Mouse (Mus musculus) heart, adult 2 months (tissue): ENCODE measurements around the gene Ppt2. TPM values are rescaled to one million over a fixed set of nuclear protein-coding genes. Genes with fewer than 3 reads are reported as not detected.

ENCODE experiments used
- DNase-seq, 2 experiments: peaks; one replicate each; pipeline ENCODE4 v3.0.0; 2021
- H3K27ac ChIP-seq: fragments of 200-600 bp; 2 replicates; pipeline ENCODE4 v1.8.1; 2022
- H3K27me3 ChIP-seq: fragments of 200-500 bp; 2 replicates; pipeline ENCODE4 v1.6.1; 2012; ENCODE audit warnings: mild to moderate bottlenecking, low read length, inconsistent platforms, mixed read lengths; ENCODE audit not compliant: control insufficient read depth, insufficient read depth
- H3K36me3 ChIP-seq: fragments of 200-500 bp; 2 replicates; pipeline ENCODE4 v1.6.1; 2012; ENCODE audit warnings: low read length, inconsistent platforms; ENCODE audit not compliant: control insufficient read depth, insufficient read depth
- H3K4me1 ChIP-seq: fragments of 200-500 bp; 2 replicates; pipeline ENCODE4 v1.6.1; 2011; ENCODE audit warnings: low read length; ENCODE audit not compliant: control insufficient read depth, insufficient read depth
- H3K4me3 ChIP-seq: fragments of 200-600 bp; 2 replicates; pipeline ENCODE4 v1.8.1; 2022
- H3K79me2 ChIP-seq: fragments of 200-500 bp; replicated peaks from 2 replicates; pipeline ENCODE4 v1.6.1; 2012; ENCODE audit warnings: mild to moderate bottlenecking, inconsistent platforms, low read length, moderate library complexity, mixed read lengths; ENCODE audit not compliant: control insufficient read depth, insufficient read depth
- H3K9ac ChIP-seq: fragments of 200-500 bp; 2 replicates; pipeline ENCODE4 v1.6.1; 2012; ENCODE audit warnings: low read depth, mild to moderate bottlenecking, control low read depth, inconsistent platforms, low read length, mixed read lengths
- CTCF ChIP-seq: fragments of 200-600 bp; IDR thresholded peaks from 2 replicates; pipeline ENCODE4 v1.8.1; 2022; ENCODE audit warnings: antibody characterized with exemption, mild to moderate bottlenecking, moderate library complexity
- EP300 ChIP-seq: fragments of 200-500 bp; IDR thresholded peaks from 2 replicates; pipeline ENCODE4 v1.6.1; 2011; ENCODE audit warnings: low read depth, low read length, control low read depth; ENCODE audit not compliant: insufficient read depth
- POLR2A ChIP-seq: fragments of 200-500 bp; IDR thresholded peaks from 2 replicates; pipeline ENCODE4 v1.6.1; 2011; ENCODE audit warnings: mild to moderate bottlenecking, low read depth, low read length, control low read depth; ENCODE audit not compliant: insufficient read depth
- WGBS: fragments of 180-500 bp; shearing (Covaris S2); methylation state at CpG from one replicate; pipeline ENCODE4 v1.1.7; 2018; 5-methylcytosine and 5-hydroxymethylcytosine counted together
- intact Hi-C: fragments of 180-260 bp; cut with DNase I; formaldehyde crosslinking; loops from one replicate; pipeline ENCODE4 v1.15.1; 2025
- polyA plus RNA-seq: library from polyadenylated mRNA; depleted of rRNA; stranded (reverse); fragments of >200 nt; gene quantifications from 2 replicates; pipeline ENCODE4 v1.2.3, GENCODE M21; 2012
- total RNA-seq, 2 experiments: library from RNA; stranded (reverse); gene quantifications; 2 replicates each; pipeline ENCODE4 v1.2.3; 2021

Gene Ppt2
- total and polyA plus RNA-seq, 3 experiments = 50.5 to 63.9 (median 53.0) TPM

- no peak overlapping the region for H3K4me3 ChIP-seq
- WGBS = 84% methylated on average over 7 of the region's 7 CpGs
- intact Hi-C loops = no loop called here
- no peak overlapping the region for H3K9ac ChIP-seq
- H3K79me2 ChIP-seq = no peaks in the 10 kb centered on the region
- peaks cover 18% of the 10 kb centered on the region for H3K27me3 ChIP-seq
- no peak overlapping the region for H3K27ac ChIP-seq
- no peak for TF ChIP-seq CTCF
- no peak for TF ChIP-seq EP300
- no peak for TF ChIP-seq POLR2A
- H3K4me1 ChIP-seq = peaks cover 2% of the 10 kb centered on the region; the same call in 1 of the 2 replicates
- H3K36me3 ChIP-seq = no peaks in the 10 kb centered on the region
- DNase-seq = no peak
Measured at GRCm38 (mm10) chr17:34673139-34673538, 44.8 kb upstream of the Ppt2 start.

- Histone ChIP-seq H3K27ac (no peak overlapping the region), H3K4me3 (no peak overlapping the region), H3K9ac (peak overlapping the region; percentile 7; the same call in 1 of the 2 replicates), H3K36me3 (no peaks in the 10 kb centered on the region), H3K79me2 (no peaks in the 10 kb centered on the region), H3K27me3 (peaks cover 18% of the 10 kb centered on the region), H3K4me1 (peaks cover 2% of the 10 kb centered on the region; the same call in 1 of the 2 replicates)
- no peak for DNase-seq
- intact Hi-C loops = no loop called here
- TF ChIP-seq EP300 (no peak), CTCF (no peak), POLR2A (no peak)
- WGBS = 41% methylated on average over 49 of the region's 49 CpGs
Measured at GRCm38 (mm10) chr17:34672246-34672792, 44.0 kb upstream of the Ppt2 start.

GRCm38 (mm10) chr17:34671151-34672066 lies 43.1 kb upstream of the Ppt2 start:
- H3K4me1 ChIP-seq = peaks cover 2% of the 10 kb centered on the region; the same call in 1 of the 2 replicates
- intact Hi-C loops = no loop called here
- peak overlapping the region; percentile 18 for H3K4me3 ChIP-seq
- peak overlapping the region; percentile 26 for H3K9ac ChIP-seq
- H3K27me3 ChIP-seq = peaks cover 18% of the 10 kb centered on the region
- H3K79me2 ChIP-seq = no peaks in the 10 kb centered on the region
- TF ChIP-seq CTCF (peak; percentile 18; the same call in 1 of the 2 replicates), EP300 (no peak)
- DNase-seq = no peak
- H3K36me3 ChIP-seq = no peaks in the 10 kb centered on the region
- no peak overlapping the region for H3K27ac ChIP-seq
- 18% methylated on average over 91 of the region's 93 CpGs for WGBS

- peak within 1 kb of the TSS; percentile 26 for H3K9ac ChIP-seq
- intact Hi-C loops = no loop called here
- no peak within 1 kb of the TSS for H3K27ac ChIP-seq
- peaks cover 18% of the 10 kb centered on the region for H3K27me3 ChIP-seq
- H3K4me1 ChIP-seq = peaks cover 2% of the 10 kb centered on the region; the same call in 1 of the 2 replicates
- 63% methylated on average over 7 of the region's 7 CpGs for WGBS
- peak within 1 kb of the TSS; percentile 18; the same call in 1 of the 2 replicates for H3K4me3 ChIP-seq
- no peak for DNase-seq
- no peaks in the 10 kb centered on the region for H3K36me3 ChIP-seq
- no peaks in the 10 kb centered on the region for H3K79me2 ChIP-seq
- TF ChIP-seq CTCF (no peak), POLR2A (no peak), EP300 (no peak)
Measured at GRCm38 (mm10) chr17:34670235-34670634, 41.9 kb upstream of the Ppt2 start, which contains the start of gene Tnxb. Gene Tnxb, plus strand, starts transcription at chr17:34670535.

- Histone ChIP-seq H3K9ac (no peak overlapping the region), H3K4me1 (peaks cover 10% of the 10 kb centered on the region), H3K36me3 (no peaks in the 10 kb centered on the region), H3K79me2 (no peaks in the 10 kb centered on the region), H3K4me3 (no peak overlapping the region), H3K27ac (no peak overlapping the region), H3K27me3 (no peaks in the 10 kb centered on the region)
- intact Hi-C loops = no loop called here
- TF ChIP-seq POLR2A (no peak), CTCF (no peak), EP300 (no peak)
- DNase-seq = no peak
- WGBS = 52% methylated on average over 7 of the region's 7 CpGs
Measured at GRCm38 (mm10) chr17:34664472-34664871, 36.2 kb upstream of the Ppt2 start.

GRCm38 (mm10) chr17:34663558-34663957 lies 35.2 kb upstream of the Ppt2 start:
- TF ChIP-seq CTCF (no peak), EP300 (no peak), POLR2A (no peak)
- intact Hi-C loops = no loop called here
- Histone ChIP-seq H3K36me3 (no peaks in the 10 kb centered on the region), H3K27ac (no peak overlapping the region; the same call in 1 of the 2 replicates), H3K9ac (no peak overlapping the region), H3K27me3 (no peaks in the 10 kb centered on the region), H3K79me2 (no peaks in the 10 kb centered on the region), H3K4me1 (peaks cover 13% of the 10 kb centered on the region), H3K4me3 (no peak overlapping the region)
- DNase-seq = no peak
- 53% methylated on average over 1 of the region's 1 CpGs for WGBS
